Mouse (Mus musculus) spleen, adult 2 months (tissue): Measurements from ENCODE around the gene Cdc20. TPM values are rescaled to one million over a fixed set of nuclear protein-coding genes. Genes with fewer than 3 reads are reported as not detected.

Source experiments
- DNase-seq, 2 experiments: peaks; one replicate each; pipeline versions ENCODE4 v3.0.0 to v3.0.0-alpha.2; 2012 to 2021; ENCODE audit warnings: low spot score in 2 of 2, low read depth in 1 of 2
- H3K27ac ChIP-seq: fragments of 200-500 bp; 2 replicates; pipeline ENCODE4 v1.5.1; 2012; ENCODE audit warnings: low read length, inconsistent platforms; ENCODE audit not compliant: insufficient read depth
- H3K27me3 ChIP-seq: fragments of 200-500 bp; 2 replicates; pipeline ENCODE4 v1.6.1; 2012; ENCODE audit warnings: mild to moderate bottlenecking, moderate library complexity, low read length, inconsistent platforms; ENCODE audit not compliant: control insufficient read depth, insufficient read depth
- H3K36me3 ChIP-seq: fragments of 200-500 bp; 2 replicates; pipeline ENCODE4 v1.6.1; 2012; ENCODE audit warnings: mild to moderate bottlenecking, low read length, inconsistent platforms; ENCODE audit not compliant: control insufficient read depth, insufficient read depth
- H3K4me1 ChIP-seq: fragments of 200-500 bp; 2 replicates; pipeline ENCODE4 v1.6.1; 2011; ENCODE audit warnings: inconsistent platforms; ENCODE audit not compliant: control insufficient read depth, insufficient read depth, insufficient read length
- H3K4me3 ChIP-seq: fragments of 200-500 bp; 2 replicates; pipeline ENCODE4 v1.5.1; 2011; ENCODE audit warnings: mild to moderate bottlenecking, inconsistent platforms; ENCODE audit not compliant: insufficient read depth, insufficient read length; ENCODE audit errors: extremely low read depth
- CTCF ChIP-seq: fragments of 200-500 bp; IDR thresholded peaks from 2 replicates; pipeline ENCODE4 v1.5.1; 2011; ENCODE audit warnings: mild to moderate bottlenecking, inconsistent platforms; ENCODE audit not compliant: insufficient read depth, insufficient read length, insufficient replicate concordance; ENCODE audit errors: extremely low read depth
- POLR2A ChIP-seq: fragments of 200-500 bp; IDR thresholded peaks from 2 replicates; pipeline ENCODE4 v1.6.1; 2011; ENCODE audit warnings: low read depth, low read length, inconsistent platforms
- WGBS: fragments of 180-500 bp; shearing (Covaris S2); methylation state at CpG from one replicate; pipeline ENCODE4 v1.1.7; 2018; 5-methylcytosine and 5-hydroxymethylcytosine counted together
- polyA plus RNA-seq: library from polyadenylated mRNA; depleted of rRNA; stranded (reverse); fragments of >200 nt; gene quantifications from 2 replicates; pipeline ENCODE4 v1.2.3, GENCODE M21; 2012

Cdc20 gene
- polyA plus RNA-seq, 1 experiment: 24.0 TPM

- DNase-seq: no peak
- no peak overlapping the region for H3K27ac ChIP-seq
- no peaks in the 10 kb centered on the region for H3K27me3 ChIP-seq
- H3K36me3 ChIP-seq: peaks cover 31% of the 10 kb centered on the region
- TF ChIP-seq CTCF (no peak), POLR2A (no peak)
- 92% methylated on average over 12 of the region's 12 CpGs for WGBS
- no peak overlapping the region for H3K4me3 ChIP-seq
- H3K4me1 ChIP-seq: no peaks in the 10 kb centered on the region
These were observed 34.5 kb downstream of the Cdc20 start for GRCm38 (mm10) chr4:118402701-118403100.

- H3K27ac ChIP-seq: no peak overlapping the region
These were observed 35.2 kb downstream of the Cdc20 start for GRCm38 (mm10) chr4:118401918-118402317.

GRCm38 (mm10) chr4:118401421-118401820 is 35.7 kb downstream of the Cdc20 start:
- no peak overlapping the region for H3K27ac ChIP-seq
- DNase-seq: no peak

More at GRCm38 (mm10) chr4:118401918-118402317, 35.2 kb downstream of the Cdc20 start:
- H3K36me3 ChIP-seq: peaks cover 36% of the 10 kb centered on the region
- no peak for DNase-seq
- whole genome bisulfite sequencing: 84% methylated on average over 5 of the region's 5 CpGs
- H3K27me3 ChIP-seq: no peaks in the 10 kb centered on the region
- TF ChIP-seq POLR2A (no peak), CTCF (no peak)
- H3K4me1 ChIP-seq: no peaks in the 10 kb centered on the region
- no peak overlapping the region for H3K4me3 ChIP-seq

GRCm38 (mm10) chr4:118398400-118398799 is 38.8 kb downstream of the Cdc20 start:
- Histone ChIP-seq H3K27ac (no peak overlapping the region), H3K36me3 (peaks cover 47% of the 10 kb centered on the region), H3K4me3 (no peak overlapping the region), H3K4me1 (no peaks in the 10 kb centered on the region), H3K27me3 (no peaks in the 10 kb centered on the region)
- no peak for DNase-seq
- no peak for TF ChIP-seq CTCF
- 94% methylated on average over 6 of the region's 6 CpGs for WGBS

More at GRCm38 (mm10) chr4:118401421-118401820, 35.7 kb downstream of the Cdc20 start:
- no peaks in the 10 kb centered on the region for H3K27me3 ChIP-seq
- H3K36me3 ChIP-seq: peaks cover 37% of the 10 kb centered on the region
- H3K4me3 ChIP-seq: no peak overlapping the region
- no peaks in the 10 kb centered on the region for H3K4me1 ChIP-seq
- WGBS: 86% methylated on average over 3 of the region's 3 CpGs
- TF ChIP-seq POLR2A (no peak), CTCF (no peak)

- Histone ChIP-seq H3K4me1 (no peaks in the 10 kb centered on the region), H3K4me3 (no peak overlapping the region), H3K27me3 (no peaks in the 10 kb centered on the region), H3K27ac (no peak overlapping the region), H3K36me3 (peaks cover 57% of the 10 kb centered on the region)
- no peak for TF ChIP-seq POLR2A
- no peak for DNase-seq
- 91% methylated on average over 3 of the region's 3 CpGs for WGBS
These were observed 40.7 kb downstream of the Cdc20 start for GRCm38 (mm10) chr4:118396433-118396832.

- 82% methylated on average over 4 of the region's 4 CpGs for WGBS
- H3K36me3 ChIP-seq: peaks cover 65% of the 10 kb centered on the region
- no peak for DNase-seq
These were observed 41.9 kb downstream of the Cdc20 start for GRCm38 (mm10) chr4:118395289-118395688.

GRCm38 (mm10) chr4:118394505-118394904 is 42.6 kb downstream of the Cdc20 start:
- peaks cover 67% of the 10 kb centered on the region for H3K36me3 ChIP-seq
- no peak for TF ChIP-seq POLR2A
- no peak for TF ChIP-seq CTCF
- no peak for DNase-seq
- 86% methylated on average over 6 of the region's 6 CpGs for WGBS
- no peaks in the 10 kb centered on the region for H3K4me1 ChIP-seq
- no peak overlapping the region for H3K4me3 ChIP-seq
- H3K27ac ChIP-seq: no peak overlapping the region
- H3K27me3 ChIP-seq: no peaks in the 10 kb centered on the region

More at GRCm38 (mm10) chr4:118395289-118395688, 41.9 kb downstream of the Cdc20 start:
- TF ChIP-seq POLR2A (no peak), CTCF (no peak)
- Histone ChIP-seq H3K27me3 (no peaks in the 10 kb centered on the region), H3K4me3 (no peak overlapping the region), H3K4me1 (no peaks in the 10 kb centered on the region), H3K27ac (no peak overlapping the region)
